Mouse (Mus musculus) midbrain, embryonic 13.5 days (tissue): Measurements from ENCODE around the gene R3hdml. TPM values are rescaled to one million over a fixed set of nuclear protein-coding genes. Genes with fewer than 3 reads are reported as not detected.
"Not testable (repeated sequence)": the region's sequence is repeated elsewhere in the genome, so short reads cannot be mapped to it uniquely, and the experiment has no call there.

Experiments
- ATAC-seq: fragments of 200-750 bp; cut with Nextera tagmentation; 2 replicates; pipeline ENCODE4 v1.8.0; 2017; ENCODE audit warnings: mild to moderate bottlenecking, moderate TSS enrichment, moderate library complexity
- H3K27ac ChIP-seq: fragments of 300-500 bp; sonication (generic); 2 replicates; pipeline ENCODE4 v1.5.1; 2015; ENCODE audit warnings: inconsistent platforms, mild to moderate bottlenecking, moderate library complexity
- H3K27me3 ChIP-seq: fragments of 300-500 bp; sonication (generic); 2 replicates; pipeline ENCODE4 v1.6.1; 2015; ENCODE audit warnings: mild to moderate bottlenecking, inconsistent platforms
- H3K36me3 ChIP-seq: fragments of 300-500 bp; sonication (generic); 2 replicates; pipeline ENCODE4 v1.6.1; 2015; ENCODE audit warnings: mild to moderate bottlenecking, inconsistent platforms
- H3K4me1 ChIP-seq: fragments of 300-500 bp; sonication (generic); replicated peaks from 2 replicates; pipeline ENCODE4 v1.6.1; 2015; ENCODE audit warnings: inconsistent platforms
- H3K4me2 ChIP-seq: fragments of 300-500 bp; sonication (generic); replicated peaks from 2 replicates; pipeline ENCODE4 v1.6.1; 2015; ENCODE audit warnings: moderate library complexity, mild to moderate bottlenecking, inconsistent platforms
- H3K4me3 ChIP-seq: fragments of 300-500 bp; sonication (generic); replicated peaks from 2 replicates; pipeline ENCODE4 v1.5.1; 2015; ENCODE audit warnings: mild to moderate bottlenecking, inconsistent platforms
- H3K9ac ChIP-seq: fragments of 300-500 bp; sonication (generic); replicated peaks from 2 replicates; pipeline ENCODE4 v1.6.1; 2015; ENCODE audit warnings: mild to moderate bottlenecking, inconsistent platforms
- H3K9me3 ChIP-seq: fragments of 300-500 bp; sonication (generic); 2 replicates; pipeline ENCODE4 v1.6.1; 2016; ENCODE audit warnings: mild to moderate bottlenecking, inconsistent platforms
- WGBS: fragments of 180-500 bp; shearing (Covaris S2); methylation state at CpG from one replicate; pipeline ENCODE4 v1.1.7; 2015; 5-methylcytosine and 5-hydroxymethylcytosine counted together
- polyA plus RNA-seq: library from polyadenylated mRNA; unstranded; fragments of >200 nt; fragmentation: Nextera tagmentation; extraction: Ambion mirVana; gene quantifications from 2 replicates; pipeline ENCODE4 v1.2.1, GENCODE M21; 2015

R3hdml gene
- polyA plus RNA-seq: 0.18 TPM in 1 of 2 replicates, not detected in the other

- Histone ChIP-seq H3K27me3 (no peaks in the 10 kb centered on the region), H3K4me2 (no peak within 1 kb of the TSS), H3K36me3 (no peaks in the 10 kb centered on the region), H3K9ac (no peak within 1 kb of the TSS), H3K9me3 (no peaks in the 10 kb centered on the region), H3K27ac (no peak within 1 kb of the TSS), H3K4me3 (no peak within 1 kb of the TSS), H3K4me1 (peaks cover 10% of the 10 kb centered on the region; the same call in 1 of the 2 replicates)
- WGBS: 84% methylated on average over 5 of the region's 5 CpGs
- no peak for ATAC-seq
Observed at GRCm38 (mm10) chr2:163492018-163492417, at the start of gene R3hdml. Gene R3hdml (plus strand): TSS chr2:163492318.

GRCm38 (mm10) chr2:163443543-163443942 lies 48.6 kb upstream of the R3hdml start:
- H3K9me3 ChIP-seq: no peaks in the 10 kb centered on the region
- H3K4me1 ChIP-seq: peaks cover 30% of the 10 kb centered on the region
- no peak overlapping the region for H3K4me2 ChIP-seq
- no peak overlapping the region for H3K4me3 ChIP-seq
- no peak overlapping the region for H3K27ac ChIP-seq
- no peak for ATAC-seq
- WGBS: 73% methylated on average over 6 of the region's 6 CpGs
- H3K9ac ChIP-seq: no peak overlapping the region
- H3K36me3 ChIP-seq: peaks cover 41% of the 10 kb centered on the region
- H3K27me3 ChIP-seq: no peaks in the 10 kb centered on the region

GRCm38 (mm10) chr2:163444017-163444416 lies 48.1 kb upstream of the R3hdml start:
- no peak for ATAC-seq
- Histone ChIP-seq H3K27ac (no peak overlapping the region), H3K9me3 (no peaks in the 10 kb centered on the region), H3K36me3 (peaks cover 45% of the 10 kb centered on the region), H3K4me3 (no peak overlapping the region), H3K9ac (no peak overlapping the region; the same call in 1 of the 2 replicates), H3K4me1 (peaks cover 30% of the 10 kb centered on the region), H3K27me3 (no peaks in the 10 kb centered on the region), H3K4me2 (no peak overlapping the region)
- WGBS: 76% methylated on average over 7 of the region's 7 CpGs

- H3K27me3 ChIP-seq: no peaks in the 10 kb centered on the region
- peaks cover 77% of the 10 kb centered on the region for H3K36me3 ChIP-seq
- H3K9me3 ChIP-seq: no peaks in the 10 kb centered on the region
- no peak overlapping the region for H3K4me2 ChIP-seq
- no peak overlapping the region for H3K9ac ChIP-seq
- peaks cover 6% of the 10 kb centered on the region; the same call in 1 of the 2 replicates for H3K4me1 ChIP-seq
- no peak for ATAC-seq
- H3K4me3 ChIP-seq: no peak overlapping the region
- no peak overlapping the region for H3K27ac ChIP-seq
- WGBS: 83% methylated on average over 12 of the region's 12 CpGs
Observed at GRCm38 (mm10) chr2:163447375-163447774, 44.7 kb upstream of the R3hdml start.

- 76% methylated on average over 3 of the region's 3 CpGs for WGBS
Observed at GRCm38 (mm10) chr2:163449276-163449675, 42.8 kb upstream of the R3hdml start.

GRCm38 (mm10) chr2:163450668-163451295 lies 41.3 kb upstream of the R3hdml start:
- Histone ChIP-seq H3K27ac (no peak overlapping the region), H3K27me3 (no peaks in the 10 kb centered on the region), H3K9ac (no peak overlapping the region), H3K4me1 (no peaks in the 10 kb centered on the region), H3K4me3 (no peak overlapping the region), H3K36me3 (peaks cover 93% of the 10 kb centered on the region), H3K9me3 (no peaks in the 10 kb centered on the region), H3K4me2 (no peak overlapping the region)
- peak; percentile 72 for ATAC-seq
- 73% methylated on average over 6 of the region's 6 CpGs for WGBS

More at GRCm38 (mm10) chr2:163449276-163449675, 42.8 kb upstream of the R3hdml start:
- Histone ChIP-seq H3K4me3 (no peak overlapping the region), H3K27me3 (no peaks in the 10 kb centered on the region), H3K9me3 (no peaks in the 10 kb centered on the region), H3K27ac (no peak overlapping the region), H3K4me2 (no peak overlapping the region), H3K36me3 (peaks cover 85% of the 10 kb centered on the region), H3K9ac (no peak overlapping the region), H3K4me1 (no peaks in the 10 kb centered on the region)
- ATAC-seq: no peak

GRCm38 (mm10) chr2:163452738-163453137 lies 39.4 kb upstream of the R3hdml start:
- no peak overlapping the region for H3K9ac ChIP-seq
- ATAC-seq: no peak
- no peak overlapping the region for H3K27ac ChIP-seq
- H3K9me3 ChIP-seq: no peaks in the 10 kb centered on the region
- H3K36me3 ChIP-seq: peaks cover 75% of the 10 kb centered on the region
- H3K4me2 ChIP-seq: no peak overlapping the region
- H3K4me3 ChIP-seq: no peak overlapping the region
- no peaks in the 10 kb centered on the region for H3K27me3 ChIP-seq
- H3K4me1 ChIP-seq: no peaks in the 10 kb centered on the region
- WGBS: 88% methylated on average over 6 of the region's 6 CpGs

GRCm38 (mm10) chr2:163453378-163453777 lies 38.7 kb upstream of the R3hdml start:
- WGBS: 92% methylated on average over 13 of the region's 13 CpGs
- no peak for ATAC-seq

GRCm38 (mm10) chr2:163458539-163459265 lies 33.4 kb upstream of the R3hdml start:
- Histone ChIP-seq H3K4me1 (no peaks in the 10 kb centered on the region), H3K27me3 (peaks cover 5% of the 10 kb centered on the region; the same call in 1 of the 2 replicates), H3K4me3 (0 out of 2 replicates have a peak overlapping the region, but pooled peaks have one; percentile 15), H3K27ac (no peak overlapping the region), H3K9me3 (no peaks in the 10 kb centered on the region), H3K36me3 (peaks cover 20% of the 10 kb centered on the region), H3K9ac (no peak overlapping the region; the same call in 1 of the 2 replicates), H3K4me2 (peak overlapping the region; percentile 28)
- peak; percentile 31; the same call in 1 of the 2 replicates for ATAC-seq
- 57% methylated on average over 27 of the region's 27 CpGs for WGBS

More at GRCm38 (mm10) chr2:163453378-163453777, 38.7 kb upstream of the R3hdml start:
- no peak overlapping the region for H3K4me3 ChIP-seq
- no peak overlapping the region for H3K9ac ChIP-seq
- no peaks in the 10 kb centered on the region for H3K4me1 ChIP-seq
- no peak overlapping the region for H3K4me2 ChIP-seq
- H3K9me3 ChIP-seq: no peaks in the 10 kb centered on the region
- peaks cover 69% of the 10 kb centered on the region for H3K36me3 ChIP-seq
- H3K27ac ChIP-seq: no peak overlapping the region
- peaks cover 2% of the 10 kb centered on the region; the same call in 1 of the 2 replicates for H3K27me3 ChIP-seq

- Histone ChIP-seq H3K36me3 (peaks cover 13% of the 10 kb centered on the region), H3K27ac (no peak overlapping the region), H3K9ac (no peak overlapping the region; the same call in 1 of the 2 replicates), H3K9me3 (no peaks in the 10 kb centered on the region), H3K4me1 (no peaks in the 10 kb centered on the region), H3K27me3 (peaks cover 5% of the 10 kb centered on the region; the same call in 1 of the 2 replicates), H3K4me2 (peak overlapping the region; percentile 28), H3K4me3 (0 out of 2 replicates have a peak overlapping the region, but pooled peaks have one; percentile 15)
- 46% methylated on average over 10 of the region's 10 CpGs for WGBS
- peak; percentile 57; the same call in 1 of the 2 replicates for ATAC-seq
Observed at GRCm38 (mm10) chr2:163459380-163459779, 32.7 kb upstream of the R3hdml start.

GRCm38 (mm10) chr2:163460622-163461021 lies 31.5 kb upstream of the R3hdml start:
- no peaks in the 10 kb centered on the region for H3K4me1 ChIP-seq
- peaks cover 5% of the 10 kb centered on the region; the same call in 1 of the 2 replicates for H3K27me3 ChIP-seq
- WGBS: 90% methylated on average over 8 of the region's 8 CpGs
- ATAC-seq: no peak
- peaks cover 5% of the 10 kb centered on the region; the same call in 1 of the 2 replicates for H3K36me3 ChIP-seq
- no peak overlapping the region for H3K4me3 ChIP-seq
- H3K27ac ChIP-seq: no peak overlapping the region
- H3K4me2 ChIP-seq: no peak overlapping the region
- no peak overlapping the region for H3K9ac ChIP-seq
- no peaks in the 10 kb centered on the region for H3K9me3 ChIP-seq

- WGBS: 94% methylated on average over 9 of the region's 9 CpGs
- not testable (repeated sequence) for H3K27me3 ChIP-seq, H3K4me3 ChIP-seq, H3K27ac ChIP-seq, ATAC-seq, H3K9me3 ChIP-seq, H3K4me1 ChIP-seq, H3K4me2 ChIP-seq, H3K9ac ChIP-seq, H3K36me3 ChIP-seq
Observed at GRCm38 (mm10) chr2:163461307-163461706, 30.8 kb upstream of the R3hdml start.
